In genomic region chr19:28454331-28454730, GRCm38 (mm10) we compare ENCODE assay signal across 14 mouse cellular contexts.
"Had no signal": no experiment of that assay in that cellular context is flagged by ENCODE, and none has a peak within 500 bp of the region (broad histone marks: within the 10 kb centered on the region; RNA-seq: fewer than 3 reads in every experiment).

No protein-coding gene starts in this region.

- H3K27ac ChIP-seq: limb, embryonic 13.5 days; liver, embryonic 14.5 days; midbrain, embryonic 13.5 days; neural tube, embryonic 12.5 days; stomach, embryonic 15.5 days had no signal

- H3K9me3 ChIP-seq: limb, embryonic 13.5 days; midbrain, embryonic 13.5 days; neural tube, embryonic 12.5 days; stomach, embryonic 15.5 days had no signal

- ATAC-seq: midbrain, embryonic 13.5 days had no signal

- H3K4me3 ChIP-seq: limb, embryonic 13.5 days; midbrain, embryonic 13.5 days; neural tube, embryonic 12.5 days; stomach, embryonic 15.5 days had no signal

- H3K27me3 ChIP-seq: limb, embryonic 13.5 days; midbrain, embryonic 13.5 days; neural tube, embryonic 12.5 days; stomach, embryonic 15.5 days had no signal

- H3K4me1 ChIP-seq: stomach, embryonic 15.5 days had no signal

- H3K36me3 ChIP-seq: limb, embryonic 13.5 days; midbrain, embryonic 13.5 days; neural tube, embryonic 12.5 days; stomach, embryonic 15.5 days had no signal

- H3K4me2 ChIP-seq: limb, embryonic 13.5 days; midbrain, embryonic 13.5 days; neural tube, embryonic 12.5 days; stomach, embryonic 15.5 days had no signal

- H3K9ac ChIP-seq: limb, embryonic 13.5 days; liver, embryonic 14.5 days; midbrain, embryonic 13.5 days; neural tube, embryonic 12.5 days; stomach, embryonic 15.5 days had no signal

- DNase-seq: kidney, adult 8-10 months; kidney, postnatal 25 days; left cerebral cortex, postnatal 4 days; lung, adult 18-20 months; lung, postnatal 10 days; right cerebral cortex, postnatal 4 days; spleen, adult 18-20 months; thymus, adult 2 months; thymus, postnatal 25 days had no signal
